Mouse (Mus musculus) heart, embryonic 14.5 days (tissue): ENCODE data around the gene Bnip2. TPM values are rescaled to one million over a fixed set of nuclear protein-coding genes. Genes with fewer than 3 reads are reported as not detected.

Source experiments
- ATAC-seq: fragments of 200-750 bp; cut with Nextera tagmentation; 2 replicates; pipeline ENCODE4 v1.8.0; 2017; ENCODE audit warnings: low read depth, moderate TSS enrichment; ENCODE audit not compliant: insufficient number of reproducible peaks, insufficient read depth, low FRiP score
- H3K27ac ChIP-seq, 2 experiments: fragments of 200-500 bp in 1 of 2; fragments of 300-500 bp in 1 of 2; sonication (generic) in 1 of 2; replicated peaks in 1 of 2; 2 replicates each; pipeline ENCODE4 v1.5.1; 2012 to 2014; ENCODE audit warnings: low read depth in 2 of 2, low read length in 2 of 2, control low read depth in 1 of 2, mild to moderate bottlenecking in 1 of 2, mixed read lengths in 1 of 2; ENCODE audit not compliant: control insufficient read depth in 1 of 2, insufficient read depth in 1 of 2
- H3K27me3 ChIP-seq: fragments of 300-500 bp; sonication (generic); 2 replicates; pipeline ENCODE4 v1.6.1; 2014; ENCODE audit warnings: mild to moderate bottlenecking, low read length, control low read depth; ENCODE audit not compliant: control insufficient read depth, insufficient read depth
- H3K36me3 ChIP-seq: fragments of 300-500 bp; sonication (generic); 2 replicates; pipeline ENCODE4 v1.6.1; 2014; ENCODE audit warnings: mild to moderate bottlenecking, control low read depth, low read length, mixed read lengths; ENCODE audit not compliant: control insufficient read depth, insufficient read depth
- H3K4me1 ChIP-seq, 2 experiments: fragments of 200-500 bp in 1 of 2; fragments of 300-500 bp in 1 of 2; sonication (generic) in 1 of 2; 2 replicates each; pipeline ENCODE4 v1.6.1; 2012 to 2014; ENCODE audit warnings: low read length in 2 of 2, control low read depth in 1 of 2, mixed read lengths in 1 of 2; ENCODE audit not compliant: control insufficient read depth in 2 of 2, insufficient read depth in 2 of 2
- H3K4me2 ChIP-seq: fragments of 300-500 bp; sonication (generic); 2 replicates; pipeline ENCODE4 v1.6.1; 2014; ENCODE audit warnings: mild to moderate bottlenecking, low read length
- H3K4me3 ChIP-seq, 2 experiments: fragments of 200-500 bp in 1 of 2; fragments of 300-500 bp in 1 of 2; sonication (generic) in 1 of 2; 2 replicates each; pipeline ENCODE4 v1.5.1; 2012 to 2014; ENCODE audit warnings: low read length in 2 of 2, mild to moderate bottlenecking in 2 of 2, control low read depth in 1 of 2, low read depth in 1 of 2, moderate library complexity in 1 of 2; ENCODE audit not compliant: control insufficient read depth in 1 of 2, insufficient read depth in 1 of 2
- H3K9ac ChIP-seq: fragments of 300-500 bp; sonication (generic); 2 replicates; pipeline ENCODE4 v1.6.1; 2014; ENCODE audit warnings: mild to moderate bottlenecking, low read length
- H3K9me3 ChIP-seq: fragments of 300-500 bp; sonication (generic); 2 replicates; pipeline ENCODE4 v1.6.1; 2016; ENCODE audit warnings: low read length, control low read depth; ENCODE audit not compliant: control insufficient read depth
- WGBS: fragments of 180-500 bp; shearing (Covaris S2); extraction: QIAGEN DNeasy Blood & Tissue Kit; methylation state at CpG from one replicate; pipeline ENCODE4 v1.1.7; 2014; 5-methylcytosine and 5-hydroxymethylcytosine counted together
- polyA plus RNA-seq: library from polyadenylated mRNA; unstranded; fragments of >200 nt; fragmentation: Nextera tagmentation; extraction: Ambion mirVana; gene quantifications from 2 replicates; pipeline ENCODE4 v1.2.1, GENCODE M21; 2014

The Bnip2 gene
- polyA plus RNA-seq, 1 experiment from 2014 or later = 126 TPM

GRCm38 (mm10) chr9:69993479-69993878 is 4.2 kb downstream of the Bnip2 start:
- Histone ChIP-seq H3K4me1 (peaks cover 10 to 45% of the 10 kb centered on the region in 2 experiments), H3K4me3 (no peak overlapping the region), H3K27me3 (no peaks in the 10 kb centered on the region), H3K27ac (peak overlapping the region; percentile 74 to 79; a peak in 3 of 4 replicates), H3K36me3 (peaks cover 61% of the 10 kb centered on the region), H3K9ac (no peak overlapping the region), H3K9me3 (no peaks in the 10 kb centered on the region), H3K4me2 (peak overlapping the region; percentile 38; the same call in 1 of the 2 replicates)
- no peak for ATAC-seq
- WGBS = 60% methylated on average over 1 of the region's 1 CpGs

- Histone ChIP-seq H3K27ac (no peak overlapping the region), H3K36me3 (peaks cover 71% of the 10 kb centered on the region), H3K9me3 (no peaks in the 10 kb centered on the region), H3K4me1 (peaks cover 8 to 41% of the 10 kb centered on the region in 2 experiments), H3K4me2 (no peak overlapping the region), H3K4me3 (no peak overlapping the region), H3K27me3 (no peaks in the 10 kb centered on the region), H3K9ac (no peak overlapping the region)
- WGBS = 81% methylated on average over 5 of the region's 5 CpGs
- ATAC-seq = no peak
Observed at GRCm38 (mm10) chr9:69994547-69994946, 5.3 kb downstream of the Bnip2 start.

GRCm38 (mm10) chr9:69999318-69999717 is 10.1 kb downstream of the Bnip2 start:
- Histone ChIP-seq H3K36me3 (peaks cover 98% of the 10 kb centered on the region), H3K9me3 (no peaks in the 10 kb centered on the region), H3K4me3 (no peak overlapping the region), H3K9ac (no peak overlapping the region), H3K4me1 (peaks cover under 1 to 7% of the 10 kb centered on the region in 2 experiments; a peak in 2 of 4 replicates), H3K4me2 (no peak overlapping the region), H3K27me3 (no peaks in the 10 kb centered on the region), H3K27ac (no peak overlapping the region)
- WGBS = 71% methylated on average over 1 of the region's 1 CpGs
- ATAC-seq = no peak

GRCm38 (mm10) chr9:70003516-70003915 is 14.2 kb downstream of the Bnip2 start:
- Histone ChIP-seq H3K27me3 (no peaks in the 10 kb centered on the region), H3K36me3 (peaks cover 97% of the 10 kb centered on the region)

GRCm38 (mm10) chr9:70006984-70007383 is 17.7 kb downstream of the Bnip2 start:
- whole genome bisulfite sequencing = 90% methylated on average over 5 of the region's 5 CpGs
- no peak for ATAC-seq
- Histone ChIP-seq H3K27ac (no peak overlapping the region), H3K9me3 (no peaks in the 10 kb centered on the region), H3K4me1 (no peaks in the 10 kb centered on the region), H3K4me2 (no peak overlapping the region), H3K9ac (no peak overlapping the region), H3K27me3 (no peaks in the 10 kb centered on the region), H3K4me3 (no peak overlapping the region), H3K36me3 (peaks cover 88% of the 10 kb centered on the region)

More at GRCm38 (mm10) chr9:70003516-70003915, 14.2 kb downstream of the Bnip2 start:
- Histone ChIP-seq H3K4me2 (no peak overlapping the region), H3K4me3 (no peak overlapping the region), H3K9ac (no peak overlapping the region), H3K9me3 (no peaks in the 10 kb centered on the region), H3K27ac (no peak overlapping the region), H3K4me1 (no peaks in the 10 kb centered on the region)
- no peak for ATAC-seq
- 85% methylated on average over 10 of the region's 10 CpGs for WGBS

GRCm38 (mm10) chr9:70007506-70008248 is 18.4 kb downstream of the Bnip2 start:
- WGBS = 86% methylated on average over 14 of the region's 14 CpGs
- ATAC-seq = no peak
- H3K9ac ChIP-seq = no peak overlapping the region
- H3K27ac ChIP-seq = no peak overlapping the region
- peaks cover 81% of the 10 kb centered on the region for H3K36me3 ChIP-seq
- H3K27me3 ChIP-seq = no peaks in the 10 kb centered on the region
- no peaks in the 10 kb centered on the region for H3K4me1 ChIP-seq
- H3K9me3 ChIP-seq = no peaks in the 10 kb centered on the region
- no peak overlapping the region for H3K4me2 ChIP-seq
- no peak overlapping the region for H3K4me3 ChIP-seq

- H3K4me2 ChIP-seq = no peak overlapping the region
- WGBS = 67% methylated on average over 8 of the region's 8 CpGs
- H3K27ac ChIP-seq = no peak overlapping the region
- no peak overlapping the region for H3K4me3 ChIP-seq
- no peaks in the 10 kb centered on the region for H3K9me3 ChIP-seq
- ATAC-seq = no peak
- H3K36me3 ChIP-seq = peaks cover 64% of the 10 kb centered on the region
- H3K4me1 ChIP-seq = peaks cover 2 to 15% of the 10 kb centered on the region in 2 experiments; a peak in 3 of 4 replicates
- no peaks in the 10 kb centered on the region for H3K27me3 ChIP-seq
- no peak overlapping the region; the same call in 1 of the 2 replicates for H3K9ac ChIP-seq
Observed at GRCm38 (mm10) chr9:70009754-70010304, 20.6 kb downstream of the Bnip2 start.
